Mouse (Mus musculus) spleen, adult 18-20 months (tissue): ENCODE results near the gene Cbr2.

ENCODE experiments used
- DNase-seq, 2 experiments: peaks; one replicate each; pipeline ENCODE4 v3.0.0; 2022; ENCODE audit warnings: mixed read lengths in 2 of 2

Gene Cbr2

DNA sequence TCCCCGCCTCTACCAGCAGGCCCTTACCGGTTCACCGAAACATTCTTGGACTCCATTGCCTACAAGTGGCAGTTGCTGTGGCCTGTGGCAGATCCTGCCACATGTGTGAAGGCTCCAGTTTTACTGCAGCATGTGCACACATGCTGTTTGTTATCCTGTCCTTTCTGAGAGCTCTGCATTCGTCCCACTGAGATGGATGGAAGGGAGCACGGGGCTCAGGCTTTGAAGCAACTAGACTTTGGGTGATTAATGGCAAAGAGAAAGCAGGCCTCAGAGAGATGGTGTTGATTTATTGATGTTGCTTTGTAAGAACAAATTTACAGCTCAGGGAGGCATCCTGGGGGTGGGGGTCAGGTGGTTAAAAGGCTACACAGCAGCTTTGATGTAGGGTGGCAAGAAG is 21.2 kb downstream of the Cbr2 start:
- no peak for DNase-seq

GRCm38 (mm10) chr11:120709551-120709950 is 22.4 kb downstream of the Cbr2 start:
- DNase-seq: no peak

- DNase-seq: no peak
Measured at GRCm38 (mm10) chr11:120707969-120708368, 23.9 kb downstream of the Cbr2 start.

DNA sequence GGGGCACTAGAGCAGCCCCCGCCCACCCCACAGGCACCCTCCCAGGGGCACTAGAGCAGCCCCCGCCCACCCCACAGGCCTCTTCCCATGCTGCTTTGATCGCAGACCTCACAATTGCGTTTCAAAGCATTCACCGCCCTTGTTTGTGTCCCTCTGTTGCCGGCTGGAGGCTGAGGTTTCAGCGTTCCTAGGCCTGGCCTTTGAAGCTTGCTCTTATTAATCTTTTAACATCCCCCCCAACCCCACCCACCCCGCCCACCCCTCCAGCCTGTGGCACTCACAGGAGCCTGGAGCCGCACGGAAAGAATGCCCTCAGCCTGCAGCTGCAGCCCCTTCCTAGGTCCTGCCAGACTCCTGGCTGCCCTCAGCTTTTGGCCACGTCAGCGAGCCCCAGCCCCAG is 24.7 kb downstream of the Cbr2 start:
- DNase-seq: no peak

GRCm38 (mm10) chr11:120706120-120706519 is 25.8 kb downstream of the Cbr2 start:
- DNase-seq: no peak

DNA sequence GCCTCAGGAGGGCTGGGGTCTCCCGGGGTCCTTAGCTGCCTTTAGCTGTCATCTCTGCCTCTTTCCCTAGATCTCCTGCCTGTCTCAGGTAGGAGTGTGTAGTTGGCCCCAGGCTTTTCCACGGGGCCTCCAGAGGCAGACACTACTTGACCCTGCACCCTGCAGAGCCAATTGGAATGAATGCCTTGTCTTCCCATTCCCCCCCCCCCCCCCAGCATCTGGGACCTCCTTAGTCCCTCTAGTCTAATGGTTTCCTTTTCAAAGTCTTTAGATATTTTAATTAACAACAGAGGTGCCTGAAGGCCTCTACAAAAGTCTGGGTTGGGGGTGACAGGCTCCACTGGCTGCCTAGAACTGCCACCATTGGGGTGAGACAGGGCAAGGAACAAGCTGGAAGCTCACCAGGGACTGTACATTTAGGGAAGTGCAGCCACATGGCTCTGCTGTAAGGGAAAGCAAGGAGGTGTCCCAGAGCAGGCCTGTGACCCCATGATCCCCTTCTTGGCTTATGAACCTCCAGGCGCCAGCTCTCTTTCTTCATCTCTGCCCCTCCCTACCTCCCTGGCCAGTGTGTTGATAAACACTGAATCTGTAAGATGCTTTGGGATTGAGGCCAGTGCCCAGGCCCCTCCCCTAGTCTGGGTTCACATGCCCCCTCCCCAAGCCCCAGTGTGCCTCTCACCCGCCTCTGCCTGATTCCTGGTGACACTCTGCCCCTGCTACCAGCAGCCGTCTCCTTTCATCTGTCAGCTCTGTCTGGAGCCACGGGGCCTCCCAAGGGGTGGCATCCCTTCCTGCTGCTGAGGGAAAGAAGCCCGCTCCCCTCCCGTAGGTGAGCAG is 27.2 kb downstream of the Cbr2 start:
- no peak for DNase-seq

GRCm38 (mm10) chr11:120703696-120704454 is 28.0 kb downstream of the Cbr2 start:
- DNase-seq: no peak

DNA sequence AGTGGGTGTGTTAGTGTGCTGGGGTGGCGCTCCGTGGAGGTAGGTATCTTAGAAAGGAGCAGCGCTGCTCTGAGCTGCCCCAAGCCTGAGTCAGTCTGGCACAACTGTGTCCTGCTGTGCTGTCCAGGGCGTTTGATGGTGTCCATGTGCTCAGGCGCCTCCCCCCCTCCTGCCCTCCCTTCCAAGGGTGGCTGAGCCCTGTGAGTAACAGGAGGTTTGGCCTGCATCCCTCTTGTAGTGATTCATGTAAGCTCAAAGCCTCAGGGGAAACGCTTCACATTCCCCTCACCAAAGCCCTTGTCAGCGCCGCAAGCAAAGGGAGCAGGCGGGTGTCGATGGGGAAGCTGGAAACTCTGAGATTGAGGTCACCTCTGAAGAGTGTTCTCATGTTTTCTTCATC is 34.2 kb downstream of the Cbr2 start:
- no peak for DNase-seq

DNA sequence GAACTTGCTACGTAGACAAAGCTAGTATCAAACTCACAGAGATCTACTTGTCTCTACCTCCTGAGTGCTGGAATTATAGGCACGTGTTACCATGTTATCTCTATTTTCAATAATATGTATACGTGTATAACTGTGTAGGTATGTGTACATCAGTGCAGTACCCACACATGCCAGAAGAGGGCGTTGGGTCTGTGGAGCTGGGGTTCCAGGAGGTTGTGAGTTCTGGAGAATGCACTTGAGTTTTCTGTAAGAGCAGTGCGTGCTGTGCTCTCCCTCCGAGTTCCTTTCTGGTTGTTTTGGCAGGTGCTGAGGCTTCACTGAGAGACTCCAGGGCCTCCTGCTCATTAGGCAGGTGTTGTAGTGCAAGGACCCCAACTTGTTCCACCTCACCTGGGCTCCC is 35.3 kb downstream of the Cbr2 start:
- no peak for DNase-seq

DNA sequence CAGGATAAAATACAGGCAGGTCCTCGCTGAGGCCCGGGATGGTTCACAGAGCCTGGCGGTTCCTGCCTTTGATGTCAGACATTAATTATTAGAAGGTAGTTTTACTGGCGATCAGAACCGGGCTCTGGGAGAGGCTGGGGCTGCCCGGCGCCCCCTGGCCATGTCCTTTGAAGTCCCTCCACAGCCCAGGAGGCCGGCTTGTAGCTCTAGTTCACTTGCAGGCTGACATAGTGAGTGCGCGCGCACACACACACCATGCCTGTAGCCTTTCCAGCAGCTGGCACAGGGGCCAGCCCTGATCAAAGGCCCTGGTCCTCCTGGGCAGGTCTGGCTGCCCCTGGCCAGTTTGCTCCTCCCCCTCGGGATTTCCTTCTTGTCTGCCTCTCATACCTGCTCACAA is 36.3 kb downstream of the Cbr2 start:
- DNase-seq: no peak

DNA sequence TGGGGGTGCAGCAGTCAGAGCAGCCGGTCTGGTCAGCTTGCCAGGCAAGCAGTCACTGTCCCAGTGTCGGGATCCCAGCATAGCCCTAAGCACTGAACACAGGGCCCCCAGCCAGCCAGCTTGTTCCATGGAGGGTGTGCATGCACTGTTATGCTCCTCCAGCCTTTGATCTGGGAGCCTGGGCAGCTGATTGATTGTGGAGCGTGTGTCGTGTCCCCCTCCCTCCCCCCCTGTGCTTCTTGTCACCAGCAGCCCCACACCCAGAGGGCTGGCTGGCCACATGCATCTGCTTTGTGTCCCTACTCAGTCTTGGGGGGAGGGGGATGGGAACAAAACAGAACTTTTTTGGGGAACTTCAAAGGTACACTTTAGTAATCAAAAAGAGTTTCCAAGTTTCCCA is 36.7 kb downstream of the Cbr2 start:
- no peak for DNase-seq

- no peak for DNase-seq
Measured at GRCm38 (mm10) chr11:120693461-120693860, 38.5 kb downstream of the Cbr2 start.

DNA sequence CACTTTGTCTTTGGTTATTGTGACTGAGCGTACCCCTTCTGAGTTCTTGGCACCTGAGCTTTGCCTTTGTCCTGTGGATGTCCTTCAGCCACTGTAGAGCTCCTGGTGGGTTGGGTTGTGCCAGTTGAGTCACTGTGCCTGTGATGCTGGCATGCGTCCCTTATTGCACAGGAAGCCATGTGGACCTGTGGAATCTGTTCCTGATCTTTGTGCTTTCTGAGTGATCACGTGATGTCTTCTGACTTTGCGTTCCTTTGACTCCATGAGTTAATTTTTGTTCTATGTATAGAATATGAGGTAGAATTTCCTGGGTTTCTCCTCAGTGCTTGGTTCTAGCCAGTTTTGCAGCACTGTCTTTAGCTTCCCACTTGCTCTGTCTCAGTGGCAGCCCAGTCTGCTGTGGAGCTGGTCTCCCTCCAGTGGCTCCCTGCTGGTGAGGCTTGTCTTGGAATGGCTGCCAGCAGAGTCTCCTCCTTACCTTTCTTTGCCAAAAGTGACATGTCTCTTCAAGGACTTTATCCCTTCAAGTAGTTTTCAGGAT is 39.4 kb downstream of the Cbr2 start:
- DNase-seq: no peak

DNA sequence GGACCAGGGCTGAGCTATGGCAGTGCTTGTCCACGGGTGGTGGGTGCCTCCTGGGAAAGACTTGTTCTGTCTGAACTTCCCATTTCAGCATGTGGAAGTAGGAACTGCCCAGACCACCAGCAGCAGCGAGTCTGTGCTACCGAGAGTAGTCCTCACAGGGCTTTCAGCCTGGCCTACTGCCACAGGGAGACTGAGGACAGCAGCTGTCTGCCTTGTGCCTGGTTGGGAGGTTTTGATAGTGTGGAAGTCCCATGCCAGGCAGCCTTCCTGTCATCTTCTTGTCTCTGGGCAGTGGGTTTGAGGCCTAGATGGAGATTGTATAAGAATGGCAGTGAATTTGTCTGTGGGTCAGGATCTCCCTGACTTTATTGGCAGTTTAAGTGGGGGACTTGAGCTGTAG is 42.5 kb downstream of the Cbr2 start:
- no peak for DNase-seq

DNA sequence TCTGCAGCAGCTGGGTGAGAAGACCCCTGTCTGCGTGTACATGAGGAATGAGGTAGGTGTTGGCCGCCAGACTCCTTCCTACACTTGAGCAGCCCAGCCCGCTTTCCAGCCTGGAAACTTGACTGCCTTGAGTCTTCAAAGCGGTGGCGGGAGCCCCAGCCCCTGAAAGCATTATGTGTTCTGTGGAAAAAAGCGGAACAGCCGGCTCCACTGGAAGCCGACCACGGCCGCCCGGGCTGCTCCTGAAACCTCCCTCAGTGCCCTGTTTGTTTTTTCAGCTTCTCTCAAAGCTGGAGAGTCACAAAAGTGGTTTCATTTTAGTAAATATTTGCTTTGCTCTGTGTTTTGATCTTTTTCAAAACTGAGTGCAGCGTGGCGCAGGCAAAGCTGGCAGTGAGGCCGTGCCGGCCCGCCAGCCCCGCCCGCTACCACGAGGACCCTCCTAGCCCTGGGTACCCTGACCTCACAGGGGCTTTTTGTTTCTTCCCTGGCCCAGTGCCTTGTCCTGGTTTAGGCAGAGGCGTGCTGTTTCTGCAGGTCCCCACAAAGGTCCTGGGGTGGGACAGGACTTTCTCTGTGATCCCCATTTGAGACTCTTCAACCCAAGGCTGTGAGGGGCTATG is 45.2 kb downstream of the Cbr2 start:
- DNase-seq: no peak

GRCm38 (mm10) chr11:120684660-120685059 is 47.3 kb downstream of the Cbr2 start:
- no peak for DNase-seq

GRCm38 (mm10) chr11:120684086-120684485 is 47.8 kb downstream of the Cbr2 start:
- DNase-seq: no peak

- DNase-seq: no peak
Measured at GRCm38 (mm10) chr11:120683536-120683935, 48.4 kb downstream of the Cbr2 start.

- no peak for DNase-seq
Measured at GRCm38 (mm10) chr11:120682683-120683082, 49.2 kb downstream of the Cbr2 start.

GRCm38 (mm10) chr11:120679909-120680308 is 52.0 kb downstream of the Cbr2 start:
- peak in 1 of 2 experiments; percentile 33 for DNase-seq
